Mouse (Mus musculus) testis, postnatal 14 days (tissue): ENCODE measurements around the gene Psma4.

ENCODE experiments used
- DNase-seq: peaks from one replicate; pipeline ENCODE4 v3.0.0; 2021; ENCODE audit warnings: low spot score

Gene Psma4

GRCm38 (mm10) chr9:54990362-54990761 is 39.8 kb downstream of the Psma4 start:
- no peak for DNase-seq

GRCm38 (mm10) chr9:54994381-54994780 is 43.8 kb downstream of the Psma4 start:
- no peak for DNase-seq

GRCm38 (mm10) chr9:54995645-54996044 is 45.1 kb downstream of the Psma4 start:
- DNase-seq: no peak

GRCm38 (mm10) chr9:55003609-55004008 is 53.0 kb downstream of the Psma4 start:
- DNase-seq: no peak
